Mouse (Mus musculus) left cerebral cortex, postnatal 4 days (tissue): ENCODE measurements at regions not wholly inside any gene's neighbourhood (a gene's known extent, or its start where the extent isn't known, plus 50 kb on each side); places are given as distances from the start of the nearest gene placed in this dataset.

Experiments used
- DNase-seq: peaks from one replicate; pipeline ENCODE4 v3.0.0-alpha.2; 2022
- intact Hi-C: fragments of 180-260 bp; cut with DNase I; formaldehyde crosslinking; loops from one replicate; pipeline ENCODE4 v1.15.1; 2025

DNA sequence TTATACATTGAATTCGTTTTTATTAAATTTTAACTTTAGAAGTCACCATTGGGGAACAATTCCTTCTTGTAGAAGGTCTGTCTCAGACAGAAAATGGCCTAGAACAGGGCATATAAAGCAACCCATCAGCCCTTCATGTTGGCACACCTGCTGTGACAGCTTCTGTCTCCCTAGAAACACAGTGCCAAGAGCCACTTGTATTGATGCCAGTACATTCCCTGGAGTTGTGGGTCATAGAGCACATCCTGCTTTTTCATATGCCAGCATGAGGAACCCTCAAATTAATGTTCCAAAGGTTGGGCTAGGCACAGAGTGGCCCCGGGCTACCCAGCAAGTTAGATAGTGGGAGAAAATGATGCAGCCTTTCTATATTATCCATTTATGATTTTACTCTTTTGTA lies 496.0 kb upstream of the Slc10a2 start:
- intact Hi-C loops = no loop called here

DNA sequence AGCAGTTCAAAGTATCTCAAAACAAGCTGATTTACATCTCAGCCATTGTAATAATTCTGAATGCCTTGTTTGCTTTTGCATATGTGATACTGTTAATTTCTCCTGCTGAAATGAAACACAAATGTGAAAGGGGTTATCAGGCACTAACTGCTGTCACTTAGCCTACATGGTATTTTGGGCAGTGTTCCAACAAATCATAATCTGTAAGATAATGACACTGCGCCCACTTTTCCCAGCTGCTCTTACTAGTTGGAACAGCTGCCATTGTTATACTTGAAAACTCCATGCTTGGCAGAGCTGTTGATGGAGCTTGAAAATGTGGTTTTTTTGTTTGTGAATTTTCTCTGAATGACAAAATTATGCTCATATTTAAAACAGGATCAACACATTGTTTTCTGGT lies 486.4 kb upstream of the Slc10a2 start:
- DNase-seq = no peak
- intact Hi-C loops = no loop called here

More for the DNA sequence above, 496.0 kb upstream of the Slc10a2 start:
- peak; percentile 85 for DNase-seq
